Mouse (Mus musculus) adrenal gland (tissue): ENCODE results near the gene Gm21961.
"Not testable (repeated sequence)": the region's sequence is repeated elsewhere in the genome, so short reads cannot be mapped to it uniquely, and the experiment has no call there.

Source experiments
- intact Hi-C: fragments of 180-260 bp; cut with DNase I; formaldehyde crosslinking; loops from one replicate; pipeline ENCODE4 v1.15.1; 2025
- long read RNA-seq, 2 experiments: library from polyadenylated mRNA; unstranded; transcript quantifications; one replicate each; pipeline ENCODE4 v2.0.0; 2020; ENCODE audit warnings: borderline replicate concordance in 1 of 2; ENCODE audit not compliant: insufficient replicate concordance in 1 of 2

Gene Gm21961
- long read RNA-seq, experiment 1 = 0 reads
- long read RNA-seq, experiment 2 = 0 reads

GRCm38 (mm10) chr15:65014804-65015203 lies at the start of gene Gm21961:
Gene Gm21961 (minus strand): TSS chr15:65014904.
- intact Hi-C loops = no loop called here

- intact Hi-C loops = no loop called here
Observed at GRCm38 (mm10) chr15:65041999-65042398, 27.3 kb upstream of the Gm21961 start.

- intact Hi-C loops = not testable (repeated sequence)
Observed at GRCm38 (mm10) chr15:65039216-65039615, 24.5 kb upstream of the Gm21961 start.

DNA sequence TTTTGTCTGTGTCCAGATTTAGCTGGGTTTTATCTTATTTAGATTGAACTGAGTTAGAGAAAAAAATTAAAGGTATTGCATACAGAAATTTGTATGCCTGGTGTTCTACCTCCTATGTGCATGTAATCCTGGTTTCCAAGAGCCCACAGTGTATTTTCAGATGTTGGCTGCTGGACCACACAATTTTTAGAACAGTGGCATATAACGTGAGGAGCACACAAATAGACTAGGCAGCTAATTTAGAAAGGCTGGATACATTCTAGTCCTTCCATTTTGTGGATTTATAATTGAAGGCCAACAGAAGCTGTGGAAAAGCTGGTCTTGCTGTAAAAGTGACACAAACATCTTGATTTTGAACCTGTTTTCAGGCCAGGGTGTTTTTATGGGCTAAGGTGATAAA lies 3.3 kb upstream of the Gm21961 start:
- intact Hi-C loops = no loop called here

DNA sequence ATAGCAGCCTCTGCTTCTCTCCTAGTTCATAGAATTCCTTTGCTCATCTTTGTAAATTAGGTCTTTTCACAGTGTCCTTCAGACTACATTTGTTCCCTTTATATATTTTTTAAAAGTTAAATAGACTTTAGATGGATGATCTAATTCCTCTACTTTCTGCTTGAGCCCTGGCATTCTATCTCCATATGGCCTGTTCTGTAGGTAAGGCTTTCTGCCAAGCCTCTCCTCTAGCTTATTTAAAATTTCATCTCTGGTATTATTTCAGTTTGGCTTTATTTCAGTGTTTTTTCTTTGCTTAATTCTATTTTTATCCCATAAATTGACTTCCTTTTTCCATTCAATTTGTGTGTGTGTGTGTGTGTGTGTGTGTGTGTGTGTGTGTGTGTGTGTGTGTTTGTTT lies 8.5 kb downstream of the Gm21961 start:
- intact Hi-C loops = no loop called here

GRCm38 (mm10) chr15:64994498-64994897 lies 20.2 kb downstream of the Gm21961 start:
- intact Hi-C loops = no loop called here

GRCm38 (mm10) chr15:64979976-64980375 lies 34.7 kb downstream of the Gm21961 start:
- intact Hi-C loops = no loop called here

DNA sequence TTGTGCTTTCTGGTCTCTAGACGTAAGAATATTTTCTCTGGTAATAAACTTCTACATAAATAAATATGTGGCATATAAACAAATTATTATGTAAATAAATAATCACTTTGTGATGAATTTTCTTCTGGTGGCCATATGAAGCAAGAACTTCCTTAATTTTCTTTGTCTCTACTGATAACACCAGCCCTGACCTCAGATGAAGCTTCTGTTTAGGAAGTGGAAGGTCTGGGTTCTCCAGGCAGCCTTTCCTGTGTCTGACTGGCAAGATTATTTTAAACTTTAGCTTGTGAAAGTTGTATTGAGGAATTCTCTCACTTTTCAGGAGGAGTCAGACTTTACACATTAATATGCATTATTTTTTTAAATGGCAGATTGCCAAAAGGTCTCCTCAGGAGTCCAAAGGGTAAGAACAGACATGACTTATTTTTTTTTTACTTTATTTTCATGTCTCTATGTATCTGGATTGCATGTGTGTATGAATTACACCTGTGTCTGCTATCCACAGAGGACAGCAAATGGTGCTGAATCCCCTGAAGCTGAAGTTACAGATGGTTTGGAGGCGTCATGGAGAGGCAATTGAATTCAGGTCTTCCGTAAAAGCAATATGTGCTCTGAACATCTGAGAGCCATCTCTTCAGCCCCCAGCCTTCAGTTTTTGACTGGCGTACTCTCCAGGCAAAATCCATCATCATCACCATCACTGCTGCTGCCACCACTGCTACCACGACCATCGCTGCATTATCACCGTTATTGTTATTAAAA lies 38.5 kb downstream of the Gm21961 start:
- intact Hi-C loops = no loop called here
